Mouse (Mus musculus): ENCODE measurements around the gene Nab1.

Nab1 gene

DNA sequence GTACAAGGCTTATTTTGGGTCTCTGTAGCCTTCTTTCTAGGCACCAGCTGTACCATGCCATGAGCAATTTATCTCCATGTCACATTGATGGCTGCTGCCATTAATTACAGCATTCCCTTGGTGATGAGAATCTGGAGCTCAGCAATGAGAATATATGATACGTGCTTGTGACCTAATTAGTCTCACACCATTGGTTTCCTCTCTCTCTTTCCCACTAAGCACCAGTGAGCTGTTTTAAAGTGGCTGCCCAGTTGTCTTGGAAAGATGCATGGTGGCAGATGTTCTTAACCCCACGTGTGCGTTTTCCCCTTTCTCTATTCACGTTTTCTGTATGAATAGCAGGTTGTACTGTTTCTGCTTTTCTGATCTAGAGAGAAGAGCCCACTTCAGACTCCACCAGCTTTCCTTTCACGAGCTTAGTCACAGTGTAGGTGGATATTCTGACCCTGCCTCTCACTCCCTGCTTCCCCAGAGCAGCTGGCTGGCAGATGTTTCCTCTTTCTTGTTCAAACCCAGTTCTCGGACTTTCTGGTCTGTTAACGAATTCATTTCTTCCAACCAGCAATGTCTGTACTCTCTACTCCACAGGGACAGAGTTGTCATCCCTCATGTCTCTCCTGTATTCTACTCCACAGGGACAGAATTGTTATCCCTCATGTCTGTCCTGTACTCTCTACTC is 29.5 kb downstream of the Nab1 start:
- DNase-seq, result peak; percentile 88

DNA sequence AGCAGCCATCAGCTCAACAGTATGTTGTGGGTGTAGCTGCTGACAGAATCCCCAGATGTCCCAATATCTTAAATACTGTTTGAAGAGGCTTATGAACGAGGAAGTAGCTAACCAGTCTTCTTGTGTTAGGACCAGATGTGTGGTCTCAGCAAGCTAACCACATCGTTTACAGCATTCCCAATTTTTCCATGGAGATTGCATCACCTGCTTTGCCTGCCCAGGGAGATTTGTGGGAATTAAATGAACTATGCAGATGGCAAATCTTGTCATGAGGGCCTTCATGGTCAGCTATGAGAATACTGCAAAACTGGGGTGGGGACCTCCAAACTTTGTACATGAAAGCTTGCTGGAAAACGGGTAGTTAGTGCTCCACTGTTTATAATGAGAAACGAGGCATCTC is 30.2 kb downstream of the Nab1 start:
- DNase-seq, result no peak

DNA sequence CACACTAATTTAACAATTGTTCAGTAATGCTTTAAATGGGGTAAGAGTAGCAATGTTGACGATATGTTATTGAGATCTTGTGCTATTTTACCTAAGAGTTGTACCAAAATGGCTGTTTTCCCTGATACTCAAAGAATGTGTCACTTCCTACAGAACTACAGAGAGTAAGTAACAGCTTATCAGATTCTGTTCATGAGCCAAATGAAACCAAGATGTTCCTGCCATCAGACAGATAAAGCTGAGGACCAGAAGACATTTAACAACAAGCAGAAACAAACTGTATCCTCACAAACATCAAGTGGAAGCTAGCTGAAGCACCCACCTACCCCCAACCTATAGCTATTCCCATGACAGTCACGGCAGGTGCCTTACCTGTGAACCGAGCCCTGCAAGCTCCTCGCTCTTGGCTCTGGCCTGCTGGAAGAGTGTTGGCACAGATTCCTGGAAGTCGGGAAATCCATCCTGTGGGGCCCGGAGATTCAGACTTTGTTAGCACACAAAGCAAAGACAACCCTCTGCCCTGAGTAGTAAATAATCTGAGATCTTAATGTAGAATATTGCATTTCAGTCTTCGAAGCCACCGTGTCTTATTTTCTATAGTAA is 33.9 kb downstream of the Nab1 start:
- DNase-seq, result no peak

DNA sequence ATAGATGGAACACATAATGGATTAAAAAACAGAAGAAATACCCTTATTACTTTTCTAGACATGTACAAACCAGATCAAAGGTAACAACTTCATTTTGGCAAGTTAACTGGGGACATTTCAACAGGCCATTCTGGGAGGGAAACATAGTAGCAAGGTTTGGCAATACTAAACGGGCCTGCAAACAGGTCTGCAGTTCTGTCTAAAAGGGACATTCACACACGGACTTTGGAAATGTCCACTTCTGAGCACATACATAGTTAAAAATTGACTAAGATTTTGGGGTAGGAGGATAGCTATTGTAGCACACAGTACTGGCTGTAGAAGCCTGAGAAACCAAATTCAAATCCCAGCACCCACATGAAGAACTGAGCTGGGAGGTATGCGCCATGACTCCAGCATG is 34.6 kb downstream of the Nab1 start:
- no peak for DNase-seq

DNA sequence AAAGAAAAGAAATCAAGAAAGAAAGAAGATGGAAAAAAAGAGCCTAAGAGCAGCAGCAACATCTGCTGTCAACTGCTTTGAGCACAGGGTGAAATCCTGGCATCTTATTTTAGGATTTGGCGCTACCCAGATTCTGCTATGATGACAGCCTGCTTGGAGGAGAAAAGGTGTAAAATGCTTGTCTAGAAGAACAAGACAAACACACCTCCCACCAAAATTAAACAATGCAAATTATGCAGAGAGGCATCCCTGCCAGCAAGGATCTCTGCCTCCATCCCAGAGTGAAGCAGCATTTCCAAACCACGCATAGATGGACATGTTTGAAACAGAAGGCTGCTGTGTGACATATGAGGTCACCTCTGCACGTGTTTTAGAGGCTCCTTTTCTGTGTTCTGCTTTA is 35.2 kb downstream of the Nab1 start:
- DNase-seq, result no peak

DNA sequence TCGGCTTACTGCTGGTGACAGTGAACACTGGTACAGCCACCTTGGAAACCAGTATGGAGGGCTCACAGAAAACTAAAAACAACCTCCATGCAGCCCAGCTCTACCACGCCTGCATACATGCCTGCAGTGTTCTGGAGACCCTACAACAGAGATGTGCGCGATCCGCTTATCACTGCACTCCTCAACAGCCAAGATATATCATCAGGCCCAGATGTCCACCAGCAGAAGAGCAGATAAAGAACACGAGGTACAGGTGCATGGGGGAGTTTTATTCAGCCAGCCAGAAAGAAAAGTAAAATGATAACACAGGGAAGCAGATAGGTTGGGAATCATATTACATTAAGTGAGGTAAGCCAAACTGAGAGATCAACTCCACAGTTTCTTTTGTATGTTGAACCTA is 37.2 kb downstream of the Nab1 start:
- no peak for DNase-seq

DNA sequence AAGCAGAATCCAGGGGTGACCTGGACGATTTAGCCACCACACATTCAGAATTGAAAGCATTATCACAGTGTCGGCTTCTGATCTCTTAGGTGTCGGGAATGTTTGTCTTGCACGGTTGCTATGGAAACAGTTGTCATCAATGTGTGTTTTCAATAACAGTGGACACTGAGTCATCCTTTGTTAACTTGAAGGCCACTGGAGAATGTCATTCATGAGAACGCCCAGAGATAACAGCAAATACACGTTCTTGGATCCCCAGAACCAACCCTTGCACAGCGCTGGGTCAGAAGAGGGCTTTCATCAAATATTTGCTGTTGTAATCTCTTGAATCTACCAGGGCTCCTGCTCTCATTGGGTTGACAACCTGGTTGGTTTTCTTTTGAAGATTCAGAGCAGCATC is 43.9 kb downstream of the Nab1 start:
- DNase-seq, result no peak

DNA sequence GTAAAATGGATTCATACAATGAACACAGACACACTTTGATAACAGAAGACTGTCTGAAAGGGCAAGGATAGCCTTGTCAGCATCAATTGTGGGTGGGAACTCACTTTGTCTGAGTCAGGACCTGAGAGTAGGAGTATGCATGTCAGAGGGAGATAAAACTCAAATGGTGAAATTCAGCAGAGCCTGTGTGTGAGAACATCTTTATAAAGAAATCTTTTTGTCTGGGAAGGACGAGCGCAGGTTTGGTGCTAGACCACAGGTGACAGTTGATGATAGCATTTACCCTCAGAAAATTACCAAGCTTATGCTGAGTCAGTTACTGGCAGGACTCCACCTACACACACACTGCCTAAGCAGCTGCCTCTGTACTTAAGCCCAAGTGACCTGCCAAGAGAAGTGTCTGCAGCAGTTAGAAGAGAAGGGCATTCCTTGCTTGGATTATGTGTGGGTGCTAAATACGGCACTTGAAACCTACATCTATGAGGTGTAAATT is 45.9 kb downstream of the Nab1 start:
- DNase-seq, result no peak

DNA sequence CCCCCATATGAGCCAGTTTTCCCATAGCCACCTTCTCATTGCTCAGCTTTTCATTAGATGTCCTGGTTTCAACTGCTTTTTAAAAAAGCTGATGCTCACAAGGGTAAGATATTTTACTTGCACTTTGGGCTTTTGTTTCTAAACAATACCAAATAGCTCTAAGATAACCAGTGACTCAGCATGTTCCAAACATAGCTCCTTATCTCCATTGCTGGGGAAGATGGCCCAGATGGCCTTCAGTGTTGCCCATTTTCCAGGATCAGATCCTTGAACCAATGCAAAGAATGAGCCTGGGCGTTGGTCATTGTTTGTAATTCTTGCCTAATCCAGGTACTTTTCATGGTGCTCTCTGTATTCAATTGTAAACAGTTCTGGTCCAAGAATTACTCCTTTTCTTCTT is 49.1 kb downstream of the Nab1 start:
- DNase-seq, result no peak

DNA sequence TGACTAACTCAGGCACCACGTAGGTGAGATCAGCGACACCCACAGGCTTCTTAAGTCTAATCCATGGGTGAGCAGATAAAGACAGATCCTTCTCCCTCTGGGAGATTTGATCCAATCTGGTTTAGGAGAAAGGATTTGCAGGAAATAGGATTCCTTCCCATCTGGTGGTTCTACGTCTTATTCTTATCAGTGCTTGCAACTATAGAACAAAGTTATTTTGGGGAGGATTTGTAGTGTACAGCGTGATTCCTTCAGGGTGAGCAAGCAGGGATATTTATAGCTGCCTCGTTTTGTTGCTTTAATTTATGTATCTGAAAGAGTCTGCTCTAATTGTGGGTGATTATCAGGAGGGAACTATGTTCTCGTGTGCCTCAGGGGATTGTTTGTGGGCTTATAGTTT is 64.6 kb downstream of the Nab1 start:
- peak; percentile 54 for DNase-seq

DNA sequence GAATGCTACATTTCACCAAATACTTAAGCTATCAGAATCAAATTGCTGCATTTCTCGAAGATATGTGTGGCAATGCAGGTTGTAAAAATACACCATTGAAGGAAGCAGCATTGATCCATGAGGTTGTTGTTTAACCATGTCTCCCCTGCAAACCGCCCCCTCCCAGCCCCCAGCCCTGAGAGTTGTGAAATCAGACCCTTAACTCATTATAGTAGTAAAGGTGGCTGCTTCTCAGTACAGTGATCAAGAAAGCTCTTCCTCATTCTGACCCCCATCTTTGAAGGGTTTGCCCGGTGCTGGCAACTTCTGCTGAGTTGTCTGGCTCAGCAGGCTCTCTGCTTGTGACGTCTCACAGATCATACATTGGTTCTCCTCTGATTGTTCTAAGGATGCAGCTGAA is 66.4 kb downstream of the Nab1 start:
- DNase-seq, result no peak

DNA sequence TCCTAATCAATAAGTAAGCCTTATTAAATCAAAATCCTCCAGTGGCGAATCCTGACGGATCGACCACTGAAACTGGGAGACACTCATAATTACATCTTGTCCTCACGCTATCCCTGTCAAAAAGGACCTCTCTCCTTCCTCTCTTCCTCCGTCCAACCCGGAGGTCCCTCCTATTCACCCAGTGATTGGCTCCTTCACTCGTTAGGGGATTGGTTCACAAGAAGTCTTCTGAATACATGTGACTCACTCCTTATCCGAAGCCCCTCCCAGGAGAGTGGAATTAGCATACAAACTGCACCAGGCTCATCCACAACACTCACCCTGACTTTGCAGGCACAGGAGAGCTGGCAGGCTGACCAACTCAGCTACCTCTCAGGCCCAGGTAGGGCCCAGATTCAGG is 68.7 kb downstream of the Nab1 start:
- no peak for DNase-seq

DNA sequence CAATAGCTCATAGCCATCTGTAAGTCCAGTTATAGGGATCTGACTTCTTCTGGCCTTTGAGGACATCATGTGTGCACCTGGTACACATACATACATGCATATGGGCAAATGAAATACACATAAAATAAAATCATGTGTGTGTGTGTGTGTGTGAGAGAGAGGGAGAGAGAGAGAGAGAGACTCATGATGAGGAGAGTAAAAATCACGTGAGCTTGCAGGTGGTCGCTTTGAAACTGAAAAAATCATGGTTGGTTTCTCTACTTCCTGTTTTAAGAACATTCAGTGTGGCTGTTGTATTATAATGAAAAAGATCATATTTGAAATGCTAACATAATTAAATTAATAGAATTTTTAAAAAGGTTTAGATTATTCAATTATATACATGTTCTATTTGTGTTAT is 69.9 kb downstream of the Nab1 start:
- no peak for DNase-seq

DNA sequence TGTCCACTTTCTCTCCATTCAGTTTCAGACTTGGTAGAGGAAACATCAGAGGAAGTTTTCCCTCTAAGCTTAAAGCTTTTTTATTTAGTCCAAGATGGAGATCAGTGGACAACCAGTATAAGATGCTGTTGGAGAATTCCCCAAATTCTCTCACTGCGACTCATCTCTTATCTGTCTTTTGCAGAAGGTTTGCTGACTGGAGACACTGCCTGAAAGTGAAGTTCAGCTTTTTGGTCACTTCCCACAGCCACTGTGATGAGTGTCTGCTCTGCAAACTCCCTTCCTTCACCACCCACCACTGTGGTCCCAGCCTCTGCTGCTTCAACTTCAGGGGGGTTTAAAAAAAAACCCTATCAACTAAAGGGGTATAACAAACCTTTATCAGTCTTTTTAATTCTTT is 70.4 kb downstream of the Nab1 start:
- DNase-seq, result no peak

DNA sequence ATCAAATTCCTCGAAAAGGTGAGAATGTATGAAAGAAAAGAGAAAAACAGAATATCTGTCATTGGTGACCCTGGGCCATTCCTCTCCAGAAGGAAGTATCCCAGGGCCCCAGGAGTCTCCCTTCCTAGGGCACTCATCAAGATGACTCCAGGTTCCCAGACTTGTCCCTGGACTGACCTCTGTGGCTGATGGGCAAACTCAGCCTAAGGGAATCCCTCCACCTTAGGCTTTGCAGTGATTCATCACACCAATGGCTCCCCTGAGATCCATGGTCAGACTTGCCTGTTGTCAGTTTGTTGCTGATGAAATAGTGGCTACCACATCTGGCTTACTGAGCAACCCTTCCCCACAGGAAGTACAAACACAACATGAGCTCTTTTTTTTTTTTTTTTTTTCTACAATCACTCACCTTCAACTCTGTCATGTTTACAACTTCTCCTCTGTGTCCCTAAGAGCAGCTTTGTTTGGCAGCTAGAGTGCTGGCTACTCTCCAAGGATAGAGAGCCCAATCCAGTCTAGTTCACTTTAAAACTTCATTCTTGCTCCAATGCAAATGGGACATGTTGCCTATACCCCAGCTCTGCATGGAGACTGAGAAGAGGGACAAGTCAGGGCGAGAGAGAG is 72.5 kb downstream of the Nab1 start:
- DNase-seq, result no peak

DNA sequence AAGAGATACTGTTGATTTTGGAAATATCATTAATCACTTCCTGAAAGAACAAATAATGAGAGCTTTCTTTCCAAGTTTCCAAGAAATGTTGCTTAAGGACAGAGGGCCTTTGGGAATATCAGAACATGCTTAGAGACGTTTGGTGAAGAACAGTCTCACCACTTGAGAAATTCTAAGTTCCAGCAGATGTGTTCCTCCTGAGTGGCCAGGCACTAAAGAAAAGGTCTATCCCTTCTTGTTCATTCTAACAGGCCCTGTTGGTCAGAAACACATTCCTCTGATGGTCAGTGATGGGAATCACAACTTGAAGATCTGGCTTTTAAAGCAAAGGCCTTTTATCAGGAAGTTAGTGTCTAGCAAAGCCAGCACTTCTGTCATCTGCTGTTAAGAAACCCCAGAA is 76.6 kb downstream of the Nab1 start:
- DNase-seq, result no peak

DNA sequence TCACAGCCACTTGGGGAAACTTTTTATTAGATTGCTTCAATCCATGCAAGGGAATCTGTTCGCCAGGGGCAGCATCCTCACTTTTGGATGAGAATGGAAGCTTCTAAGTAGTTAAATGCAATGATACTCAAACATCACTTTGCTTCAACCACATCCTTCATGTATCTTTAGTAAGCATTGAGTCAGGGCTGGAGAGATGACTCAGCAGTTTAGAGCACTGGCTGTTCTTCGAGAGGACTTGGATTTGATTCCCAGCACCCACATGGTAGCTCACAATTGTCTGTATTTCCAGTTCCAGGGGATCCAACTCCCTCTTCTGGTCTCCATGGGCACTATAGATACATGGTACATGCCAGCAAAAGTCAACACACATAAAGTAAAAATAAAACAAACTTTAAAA is 77.4 kb downstream of the Nab1 start:
- DNase-seq, result no peak

DNA sequence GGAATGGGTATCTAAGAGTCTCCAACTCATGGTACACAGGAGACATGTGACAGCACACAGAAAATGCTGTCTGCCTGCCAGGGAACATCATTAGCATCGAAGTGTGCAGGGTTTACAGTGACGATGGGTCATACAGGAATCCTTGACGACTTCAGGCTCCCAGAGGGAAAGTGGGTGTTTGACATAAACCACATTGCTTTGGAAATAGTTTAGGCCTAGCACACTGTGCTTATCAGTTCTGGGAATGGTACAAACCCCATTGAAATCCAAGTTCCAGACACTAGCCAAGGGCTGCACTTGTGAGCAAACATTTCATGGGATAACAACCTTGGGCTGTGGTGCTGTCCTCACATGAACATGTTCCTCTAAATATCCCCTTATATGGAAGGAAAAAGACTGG is 78.3 kb downstream of the Nab1 start:
- DNase-seq, result no peak

DNA sequence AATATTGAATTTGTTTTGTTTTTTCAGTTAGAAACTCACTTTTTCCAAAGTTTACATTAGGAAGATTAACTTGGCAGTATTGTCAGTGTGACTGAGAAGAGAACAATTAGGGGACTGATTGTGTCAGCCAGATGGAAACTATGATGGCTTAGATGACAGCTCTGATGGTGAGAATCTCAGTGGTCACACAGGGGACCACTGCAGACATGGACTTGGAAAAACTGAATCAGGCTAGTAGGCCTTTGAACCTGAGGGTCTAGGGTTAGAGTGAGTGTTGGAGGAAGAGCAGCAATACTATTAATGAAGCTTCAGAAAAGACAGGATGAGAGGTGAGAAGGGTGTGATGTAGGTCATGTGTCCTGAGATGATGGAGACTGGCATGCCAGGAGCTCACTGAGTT is 78.9 kb downstream of the Nab1 start:
- DNase-seq, result no peak

DNA sequence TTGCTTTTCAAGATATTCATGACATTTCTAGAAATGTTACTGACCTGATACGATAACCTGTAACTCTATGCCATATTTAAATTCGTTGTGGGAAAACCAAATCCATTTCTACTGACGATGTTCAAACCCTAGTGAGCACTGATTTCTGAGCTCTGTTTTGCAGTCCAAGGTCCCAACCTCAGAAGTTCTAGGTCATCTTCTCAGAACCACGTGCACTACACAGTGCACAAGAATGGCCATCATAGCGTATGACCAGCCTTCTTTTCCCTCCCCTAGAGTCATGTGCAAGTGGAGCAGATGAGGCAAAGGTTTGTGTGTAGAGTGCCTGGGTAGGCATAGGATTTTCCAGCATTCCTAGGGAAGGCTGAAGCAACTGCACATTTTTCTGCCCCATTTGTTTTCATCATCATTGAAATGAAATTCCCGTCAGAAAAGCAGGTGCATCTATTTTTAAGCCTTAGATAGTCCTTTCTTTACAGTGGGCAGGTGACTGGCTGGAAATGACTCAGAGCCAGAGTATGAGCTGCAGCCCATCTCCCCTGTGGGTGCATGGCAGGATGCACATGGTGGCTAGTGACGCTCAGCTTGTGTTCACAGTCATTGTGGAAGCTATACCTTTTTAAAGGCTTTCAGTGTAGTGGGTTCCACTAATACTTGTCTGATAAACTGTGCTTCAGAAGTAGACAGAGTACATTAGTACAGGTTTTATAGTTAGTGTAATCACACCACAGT is 81.2 kb downstream of the Nab1 start:
- DNase-seq, result no peak
